Mouse (Mus musculus): ENCODE results near the gene Gm5244. TPM values are rescaled to one million over a fixed set of nuclear protein-coding genes. Genes with fewer than 3 reads are reported as not detected.

Gene Gm5244
- polyA plus RNA-seq (2014; fragmentation: Illumina TruSeq; extraction: RNeasy Lipid Tissue Mini Kit (QIAGEN cat#74804); ENCODE audit: low read depth, low replicate concordance) = not detected

GRCm38 (mm10) chr19:12846382-12846781 is at the start of gene Gm5244:
Gene Gm5244, plus strand, starts transcription at chr19:12846682.

DNA sequence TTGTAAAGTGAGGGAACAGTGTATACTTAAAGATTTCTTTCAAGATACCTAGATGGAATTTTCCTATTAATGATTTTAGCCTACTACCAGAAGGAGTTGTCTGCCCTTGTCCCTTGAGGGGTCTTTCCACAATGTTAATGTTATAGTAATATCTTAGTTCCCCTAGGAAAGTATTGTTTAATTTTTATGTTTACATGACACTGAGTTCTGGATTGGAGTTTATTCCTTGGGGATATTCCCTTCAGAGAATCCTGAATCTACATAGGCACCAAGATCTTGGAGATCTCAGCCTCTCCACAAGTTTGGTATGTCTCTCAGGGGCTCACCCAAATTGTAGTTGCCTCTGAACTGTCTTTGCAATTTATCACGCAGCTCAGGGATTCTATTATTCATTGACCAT is 10.5 kb downstream of the Gm5244 start, which contains the start of gene Olfr1444:
TSS of gene Olfr1444 (plus strand) at position 301 of the 400 bp plus-strand sequence.

GRCm38 (mm10) chr19:12883555-12883954 is 37.1 kb downstream of the Gm5244 start, which contains the start of gene Olfr1445:
Gene Olfr1445, plus strand, starts transcription at chr19:12883855.

DNA sequence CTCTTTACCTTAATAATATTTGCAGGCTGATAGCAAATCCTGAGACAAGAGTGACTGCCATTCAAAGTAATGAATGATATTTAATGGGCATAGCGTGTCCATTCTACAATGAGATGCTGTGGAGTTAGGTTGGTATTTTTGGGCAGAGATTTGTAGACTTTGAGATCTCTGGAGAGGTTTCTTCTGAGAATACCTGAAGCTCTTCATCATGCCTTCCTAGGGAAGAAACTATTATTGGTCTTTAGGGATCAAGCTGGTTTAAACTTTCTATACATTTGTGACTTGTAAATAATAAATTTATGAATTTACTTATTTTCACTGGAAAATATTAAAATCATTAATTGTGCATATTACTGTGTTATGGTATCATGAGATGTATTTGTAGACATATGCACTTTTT is 46.9 kb downstream of the Gm5244 start, which contains the start of gene Olfr1446:
TSS of gene Olfr1446 (minus strand) at position 101 of the 400 bp plus-strand sequence.

Other genes with a start within 250 kb of the Gm5244 start
- 491 TPM for gene Gm4952, start 246.7 kb upstream of the Gm5244 start, polyA plus RNA-seq (2014; fragmentation: Illumina TruSeq; extraction: RNeasy Lipid Tissue Mini Kit (QIAGEN cat#74804); ENCODE audit: low read depth, low replicate concordance)
- gene Glyat, start 213.4 kb upstream of the Gm5244 start, polyA plus RNA-seq (2014; fragmentation: Illumina TruSeq; extraction: RNeasy Lipid Tissue Mini Kit (QIAGEN cat#74804); ENCODE audit: low read depth, low replicate concordance) = 1,308 TPM
- 0.53 TPM for gene Olfr1442, start 176.2 kb upstream of the Gm5244 start, polyA plus RNA-seq (2014; fragmentation: Illumina TruSeq; extraction: RNeasy Lipid Tissue Mini Kit (QIAGEN cat#74804); ENCODE audit: low read depth, low replicate concordance)
- not detected for gene Olfr1443, start 168.6 kb upstream of the Gm5244 start, polyA plus RNA-seq (2014; fragmentation: Illumina TruSeq; extraction: RNeasy Lipid Tissue Mini Kit (QIAGEN cat#74804); ENCODE audit: low read depth, low replicate concordance)
- 240 TPM for gene Keg1, start 150.9 kb upstream of the Gm5244 start, polyA plus RNA-seq (2014; fragmentation: Illumina TruSeq; extraction: RNeasy Lipid Tissue Mini Kit (QIAGEN cat#74804); ENCODE audit: low read depth, low replicate concordance)
- gene Cntf, start 81.0 kb upstream of the Gm5244 start, polyA plus RNA-seq (2014; fragmentation: Illumina TruSeq; extraction: RNeasy Lipid Tissue Mini Kit (QIAGEN cat#74804); ENCODE audit: low read depth, low replicate concordance) = 1.2 TPM
- gene Zfp91, start 50.6 kb upstream of the Gm5244 start, polyA plus RNA-seq (2014; fragmentation: Illumina TruSeq; extraction: RNeasy Lipid Tissue Mini Kit (QIAGEN cat#74804); ENCODE audit: low read depth, low replicate concordance) = 88.8 TPM
- gene Lpxn, start 50.5 kb upstream of the Gm5244 start, polyA plus RNA-seq (2014; fragmentation: Illumina TruSeq; extraction: RNeasy Lipid Tissue Mini Kit (QIAGEN cat#74804); ENCODE audit: low read depth, low replicate concordance) = 1.9 TPM
- not detected for gene Olfr1444, start 10.6 kb downstream of the Gm5244 start, polyA plus RNA-seq (2014; fragmentation: Illumina TruSeq; extraction: RNeasy Lipid Tissue Mini Kit (QIAGEN cat#74804); ENCODE audit: low read depth, low replicate concordance)
- not detected for gene Olfr1445, start 37.2 kb downstream of the Gm5244 start, polyA plus RNA-seq (2014; fragmentation: Illumina TruSeq; extraction: RNeasy Lipid Tissue Mini Kit (QIAGEN cat#74804); ENCODE audit: low read depth, low replicate concordance)
- not detected for gene Olfr1446, start 46.8 kb downstream of the Gm5244 start, polyA plus RNA-seq (2014; fragmentation: Illumina TruSeq; extraction: RNeasy Lipid Tissue Mini Kit (QIAGEN cat#74804); ENCODE audit: low read depth, low replicate concordance)
- not detected for gene Olfr1447, start 57.1 kb downstream of the Gm5244 start, polyA plus RNA-seq (2014; fragmentation: Illumina TruSeq; extraction: RNeasy Lipid Tissue Mini Kit (QIAGEN cat#74804); ENCODE audit: low read depth, low replicate concordance)
- gene Olfr1448, start 77.7 kb downstream of the Gm5244 start, polyA plus RNA-seq (2014; fragmentation: Illumina TruSeq; extraction: RNeasy Lipid Tissue Mini Kit (QIAGEN cat#74804); ENCODE audit: low read depth, low replicate concordance) = not detected
- not detected for gene Olfr1449, start 84.2 kb downstream of the Gm5244 start, polyA plus RNA-seq (2014; fragmentation: Illumina TruSeq; extraction: RNeasy Lipid Tissue Mini Kit (QIAGEN cat#74804); ENCODE audit: low read depth, low replicate concordance)
- not detected for gene Olfr1450, start 103.6 kb downstream of the Gm5244 start, polyA plus RNA-seq (2014; fragmentation: Illumina TruSeq; extraction: RNeasy Lipid Tissue Mini Kit (QIAGEN cat#74804); ENCODE audit: low read depth, low replicate concordance)
- gene Olfr1451, start 148.3 kb downstream of the Gm5244 start, polyA plus RNA-seq (2014; fragmentation: Illumina TruSeq; extraction: RNeasy Lipid Tissue Mini Kit (QIAGEN cat#74804); ENCODE audit: low read depth, low replicate concordance) = not detected
- gene Olfr1453, start 181.6 kb downstream of the Gm5244 start, polyA plus RNA-seq (2014; fragmentation: Illumina TruSeq; extraction: RNeasy Lipid Tissue Mini Kit (QIAGEN cat#74804); ENCODE audit: low read depth, low replicate concordance) = not detected
- not detected for gene Olfr1454, start 213.9 kb downstream of the Gm5244 start, polyA plus RNA-seq (2014; fragmentation: Illumina TruSeq; extraction: RNeasy Lipid Tissue Mini Kit (QIAGEN cat#74804); ENCODE audit: low read depth, low replicate concordance)

Measured in liver, adult 10 weeks (tissue).